ENCODE assay signal across 13 mouse cellular contexts in the genomic region with DNA sequence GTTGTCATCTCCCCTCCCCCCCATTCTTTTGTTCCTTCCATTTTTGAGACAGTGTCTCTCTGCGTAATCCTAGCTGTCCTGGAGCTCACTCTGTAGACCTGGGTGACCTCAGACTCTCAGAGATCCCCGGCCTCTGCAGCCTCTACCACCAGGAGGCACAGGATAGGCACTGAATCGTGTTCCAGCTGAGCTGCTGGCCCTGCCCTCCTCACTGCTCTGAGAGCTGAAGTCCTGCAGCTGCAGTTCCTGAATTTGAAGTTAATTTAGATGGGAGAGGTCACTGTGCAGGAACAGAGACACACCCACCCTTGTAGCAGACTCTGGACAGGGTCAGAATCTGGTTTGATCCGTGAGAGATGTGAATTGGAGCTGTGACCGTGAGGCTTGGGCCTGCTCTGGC.
DNase-seq lines count a peak whose midpoint lies in the region; ATAC-seq lines count a peak whose summit lies in the region.
"Had no signal": no experiment of that assay in that cellular context is flagged by ENCODE, and none has a peak within 500 bp of the region (broad histone marks: within the 10 kb centered on the region; RNA-seq: fewer than 3 reads in every experiment).

No protein-coding gene starts in this region.

- H3K9me3 ChIP-seq in hindbrain, embryonic 15.5 days: no peaks in the 10 kb centered on the region
- H3K9me3 ChIP-seq: liver, embryonic 12.5 days; midbrain, embryonic 12.5 days had no signal

- no peak overlapping the region for H3K9ac ChIP-seq in hindbrain, embryonic 15.5 days
- H3K9ac ChIP-seq: forebrain, postnatal 0 days; liver, embryonic 12.5 days; midbrain, embryonic 12.5 days had no signal

- no peaks in the 10 kb centered on the region for H3K27me3 ChIP-seq in hindbrain, embryonic 15.5 days
- H3K27me3 ChIP-seq: liver, embryonic 12.5 days; midbrain, embryonic 12.5 days had no signal

- WGBS in hindbrain, embryonic 15.5 days: 47% methylated on average over 5 of the region's 5 CpGs

- DNase-seq in kidney, postnatal 4 days: peak; percentile 24 to 37
- DNase-seq in kidney, postnatal 25 days: no peak
- peak; percentile 29 for DNase-seq in thymus, postnatal 0 days (ENCODE audit: low spot score)
- no peak for DNase-seq in thymus, postnatal 10 days (ENCODE audit: low spot score in 2 of 2)
- no peak for DNase-seq in frontal cortex, postnatal 25 days (ENCODE audit: low spot score in 2 of 2)
- DNase-seq in gastrocnemius, postnatal 10 days: no peak
- DNase-seq: cerebellum, adult 11 months; forebrain, postnatal 0 days; lung, postnatal 36 days had no signal

- no peak overlapping the region for H3K4me3 ChIP-seq in hindbrain, embryonic 15.5 days
- H3K4me3 ChIP-seq: liver, embryonic 12.5 days; midbrain, embryonic 12.5 days had no signal

- H3K4me1 ChIP-seq in hindbrain, embryonic 15.5 days (replicated peaks): peaks cover 22% of the 10 kb centered on the region

- H3K4me2 ChIP-seq in hindbrain, embryonic 15.5 days: no peak overlapping the region
- H3K4me2 ChIP-seq: liver, embryonic 12.5 days; midbrain, embryonic 12.5 days had no signal

- H3K27ac ChIP-seq in hindbrain, embryonic 15.5 days (replicated peaks): 0 out of 2 replicates have a peak overlapping the region, but pooled peaks have one; percentile 10
- H3K27ac ChIP-seq: liver, embryonic 12.5 days; midbrain, embryonic 12.5 days had no signal

- 0 out of 2 replicates have a peak, but pooled peaks have one; percentile 30 for ATAC-seq in hindbrain, embryonic 15.5 days (ENCODE audit: low FRiP score, low read depth)
- ATAC-seq: CD4-positive, CD25-positive, alpha-beta regulatory T cell, adult 4 months; forebrain, postnatal 0 days; liver, embryonic 12.5 days had no signal

- no peaks in the 10 kb centered on the region for H3K36me3 ChIP-seq in hindbrain, embryonic 15.5 days

Comparison
In these comparisons a context has a peak if more than half of its experiments do, and no peak if none do; other contexts are left out.
1. DNase-seq: peak in kidney, postnatal 4 days (2 of 2) and thymus, postnatal 0 days (single experiment); none in kidney, postnatal 25 days (0 of 2), thymus, postnatal 10 days (0 of 2), frontal cortex, postnatal 25 days (0 of 2) and gastrocnemius, postnatal 10 days (single experiment).